Mouse (Mus musculus) WW6 (cell line): Measurements from ENCODE around the gene Plxna4.

Source experiments
- DNase-seq: peaks from one replicate; pipeline ENCODE4 v3.0.0-alpha.2; 2013; ENCODE audit warnings: low read depth, low spot score

Plxna4 gene

GRCm38 (mm10) chr6:32255191-32255590 lies 332.8 kb downstream of the Plxna4 start:
- no peak for DNase-seq

- no peak for DNase-seq
Observed at GRCm38 (mm10) chr6:32252168-32252567, 335.8 kb downstream of the Plxna4 start.

- no peak for DNase-seq
Observed at GRCm38 (mm10) chr6:32251674-32252073, 336.3 kb downstream of the Plxna4 start.

GRCm38 (mm10) chr6:32246036-32246435 lies 342.0 kb downstream of the Plxna4 start:
- DNase-seq, result no peak

- no peak for DNase-seq
Observed at GRCm38 (mm10) chr6:32243040-32243439, 345.0 kb downstream of the Plxna4 start.

GRCm38 (mm10) chr6:32231383-32231782 lies 356.6 kb downstream of the Plxna4 start:
- DNase-seq, result no peak

- no peak for DNase-seq
Observed at GRCm38 (mm10) chr6:32226636-32227035, 361.4 kb downstream of the Plxna4 start.

GRCm38 (mm10) chr6:32224007-32224703 lies 363.8 kb downstream of the Plxna4 start:
- DNase-seq, result no peak

GRCm38 (mm10) chr6:32220765-32221164 lies 367.2 kb downstream of the Plxna4 start:
- no peak for DNase-seq

GRCm38 (mm10) chr6:32218544-32218943 lies 369.4 kb downstream of the Plxna4 start:
- no peak for DNase-seq

GRCm38 (mm10) chr6:32212439-32212838 lies 375.6 kb downstream of the Plxna4 start:
- no peak for DNase-seq

GRCm38 (mm10) chr6:32210139-32210538 lies 377.9 kb downstream of the Plxna4 start:
- DNase-seq, result no peak

GRCm38 (mm10) chr6:32208951-32209350 lies 379.0 kb downstream of the Plxna4 start:
- DNase-seq, result no peak

- DNase-seq, result no peak
Observed at GRCm38 (mm10) chr6:32204253-32204652, 383.7 kb downstream of the Plxna4 start.

GRCm38 (mm10) chr6:32203389-32203788 lies 384.6 kb downstream of the Plxna4 start:
- no peak for DNase-seq

GRCm38 (mm10) chr6:32202664-32203192 lies 385.3 kb downstream of the Plxna4 start:
- DNase-seq, result no peak

GRCm38 (mm10) chr6:32201506-32201905 lies 386.5 kb downstream of the Plxna4 start:
- no peak for DNase-seq

- no peak for DNase-seq
Observed at GRCm38 (mm10) chr6:32199616-32200015, 388.4 kb downstream of the Plxna4 start.

- no peak for DNase-seq
Observed at GRCm38 (mm10) chr6:32196913-32197312, 391.1 kb downstream of the Plxna4 start.

GRCm38 (mm10) chr6:32193046-32193445 lies 394.9 kb downstream of the Plxna4 start:
- DNase-seq, result no peak

- DNase-seq, result no peak
Observed at GRCm38 (mm10) chr6:32184402-32184985, 403.5 kb downstream of the Plxna4 start.

GRCm38 (mm10) chr6:32183651-32184185 lies 404.3 kb downstream of the Plxna4 start:
- no peak for DNase-seq

- DNase-seq, result no peak
Observed at GRCm38 (mm10) chr6:32180012-32180358, 408.0 kb downstream of the Plxna4 start.
